Mouse (Mus musculus) lung, postnatal 36 days (tissue): ENCODE measurements at regions not wholly inside any gene's neighbourhood (a gene's known extent, or its start where the extent isn't known, plus 50 kb on each side); places are given as distances from the start of the nearest gene placed in this dataset.
"Not testable (repeated sequence)": the region's sequence is repeated elsewhere in the genome, so short reads cannot be mapped to it uniquely, and the experiment has no call there.

ENCODE experiments used
- DNase-seq: peaks from one replicate; pipeline ENCODE4 v3.0.0; 2022; ENCODE audit warnings: mixed read lengths

DNA sequence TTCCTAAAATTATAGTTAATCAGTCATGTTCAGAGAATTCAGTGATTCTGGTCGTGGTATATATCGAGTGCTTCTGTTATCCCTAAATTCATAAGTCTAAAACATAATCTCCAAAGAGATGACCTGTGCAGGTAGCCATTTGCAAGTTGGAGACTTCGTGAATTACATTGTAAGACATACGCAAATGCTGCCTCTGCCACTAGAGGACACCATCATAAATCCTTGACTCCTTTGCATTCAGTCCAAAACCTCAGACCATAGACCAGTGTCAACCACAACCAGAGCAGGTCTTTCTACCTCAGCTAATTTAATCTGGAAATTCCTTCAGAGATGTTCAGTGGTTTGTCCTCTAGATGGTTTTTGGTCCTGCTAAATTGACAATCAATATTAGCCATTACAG, 302.8 kb upstream of the Zic4 start:
- no peak for DNase-seq

DNA sequence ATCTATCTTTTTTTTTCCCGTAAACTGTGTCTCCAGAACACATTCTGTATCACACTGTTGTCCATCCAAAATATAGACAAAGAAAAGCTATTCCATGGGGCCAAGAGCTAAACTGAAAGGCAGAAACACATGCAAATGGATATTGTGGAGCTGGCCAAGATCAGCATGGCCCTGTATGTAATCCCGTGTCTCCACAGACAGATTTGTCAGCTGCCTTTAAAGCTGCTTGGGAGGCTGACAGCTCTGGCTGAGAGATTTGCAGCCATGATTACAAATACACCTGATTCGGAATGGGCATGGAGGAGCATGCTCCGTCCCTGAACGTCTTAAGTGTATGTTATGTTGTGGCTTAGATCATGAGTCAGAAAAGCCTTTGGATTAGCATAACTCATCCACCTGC, 292.7 kb upstream of the Zic4 start:
- no peak for DNase-seq

GRCm38 (mm10) chr9:91073366-91074174, 288.6 kb upstream of the Zic4 start:
- DNase-seq = no peak

DNA sequence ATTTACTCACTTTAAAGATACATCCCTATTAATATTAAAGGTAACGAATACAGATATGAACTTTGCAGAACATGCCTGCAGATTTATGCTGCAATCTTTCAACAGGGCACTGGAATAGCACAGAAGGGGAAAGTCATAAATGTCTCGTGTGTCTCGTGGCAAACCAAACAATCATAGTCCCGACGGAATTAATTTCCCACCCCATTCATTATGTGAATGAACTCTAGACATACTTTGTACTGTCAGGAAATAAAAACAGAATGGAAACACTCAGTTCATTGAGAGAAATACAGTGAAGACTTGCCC, 288.1 kb upstream of the Zic4 start:
- no peak for DNase-seq

DNA sequence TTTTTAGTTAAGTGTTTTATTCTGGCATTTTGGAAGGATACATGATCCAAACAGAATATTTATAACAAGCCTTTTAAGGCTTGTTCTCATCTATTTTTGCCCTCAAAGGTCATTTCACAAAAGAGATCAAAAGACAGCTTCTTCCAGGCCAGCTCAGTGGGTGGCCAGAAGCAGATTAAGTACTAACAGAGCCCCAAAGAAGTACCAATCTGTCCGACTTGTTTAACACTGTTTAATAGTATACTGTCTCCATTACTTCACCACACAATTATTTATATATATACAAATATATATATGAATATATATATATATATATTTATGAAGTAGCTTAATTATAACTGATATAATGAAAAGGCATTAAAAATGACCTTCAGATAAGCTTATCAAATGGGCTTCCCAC, 284.7 kb upstream of the Zic4 start:
- DNase-seq = no peak

GRCm38 (mm10) chr9:91083791-91084190, 278.4 kb upstream of the Zic4 start:
- no peak for DNase-seq

DNA sequence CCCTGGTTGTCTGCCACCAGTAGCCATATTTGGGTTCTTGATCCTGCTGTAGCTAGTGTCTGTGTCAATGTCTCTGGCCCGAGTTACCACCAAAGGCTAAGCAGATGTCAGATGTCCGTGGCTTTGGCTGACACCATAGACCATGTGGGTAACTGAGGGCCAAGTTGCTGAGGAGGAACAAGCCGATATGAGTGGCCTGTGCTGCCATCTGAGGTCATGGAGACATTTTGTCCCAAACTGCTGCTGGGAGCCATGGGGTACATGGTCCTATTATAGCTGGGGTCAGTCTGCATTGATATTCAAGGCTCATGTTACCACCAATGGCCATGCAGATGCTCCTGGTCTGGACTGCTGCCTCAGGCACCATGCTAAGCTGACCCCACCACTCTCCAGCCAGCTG, 276.3 kb upstream of the Zic4 start:
- no peak for DNase-seq

DNA sequence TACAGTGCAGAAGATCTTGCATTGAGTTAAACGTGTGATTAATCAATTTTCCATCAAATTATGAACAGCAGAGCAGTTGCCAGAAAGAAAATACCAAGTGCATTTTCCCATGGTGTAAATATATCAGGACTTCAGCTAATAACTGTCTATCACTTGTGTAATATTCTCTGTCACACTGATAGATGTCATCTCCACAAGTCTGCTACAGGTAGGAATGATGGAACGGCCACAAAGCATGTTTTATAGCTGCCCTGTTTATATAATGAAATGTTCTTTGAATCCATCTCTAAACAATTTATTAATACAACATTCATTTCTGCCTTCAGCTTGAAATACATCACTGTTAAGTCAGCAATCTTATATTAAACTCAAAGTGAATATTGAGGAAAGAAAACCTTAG, 272.9 kb upstream of the Zic4 start:
- no peak for DNase-seq

- DNase-seq = no peak
These were observed 270.7 kb upstream of the Zic4 start for GRCm38 (mm10) chr9:91091421-91092050.

DNA sequence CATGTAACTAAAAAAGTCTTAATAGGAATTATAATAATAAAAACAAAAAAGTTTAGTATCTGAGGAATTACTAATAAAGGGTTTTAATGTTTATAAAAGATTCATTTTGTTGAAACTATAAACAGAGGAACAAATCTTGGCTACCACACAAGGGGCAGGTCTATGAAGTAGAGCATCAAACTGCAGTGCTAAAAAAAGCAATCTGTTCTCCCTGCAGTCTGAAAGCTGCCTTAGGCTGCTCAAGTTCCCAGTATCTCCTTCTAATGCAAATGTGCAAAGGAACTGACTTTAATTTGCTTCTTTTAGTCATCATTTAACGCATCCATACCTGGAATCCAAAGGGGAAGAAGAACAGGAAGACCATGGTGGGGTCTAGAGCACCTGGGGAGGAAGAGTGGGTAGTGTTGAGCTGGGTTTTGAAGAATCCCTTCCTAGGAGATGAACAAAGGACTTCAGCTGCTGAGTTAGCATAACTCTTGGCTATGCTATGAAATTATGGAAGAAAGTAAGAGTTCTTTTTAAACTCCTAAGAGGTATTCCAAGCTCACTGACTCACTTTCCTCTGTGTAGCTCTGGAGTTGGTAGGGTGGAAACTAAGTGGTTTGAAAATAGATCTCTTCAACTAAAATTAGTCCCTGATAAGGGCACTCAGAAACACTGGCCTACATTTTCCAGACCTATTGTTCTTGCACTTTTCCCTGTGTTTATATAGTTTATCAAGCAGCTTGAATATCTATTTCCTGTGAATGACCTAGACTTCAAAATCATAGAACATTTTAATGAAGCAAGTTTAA, 260.4 kb upstream of the Zic4 start:
- no peak for DNase-seq

GRCm38 (mm10) chr9:91122441-91123035, 239.7 kb upstream of the Zic4 start:
- DNase-seq = no peak

DNA sequence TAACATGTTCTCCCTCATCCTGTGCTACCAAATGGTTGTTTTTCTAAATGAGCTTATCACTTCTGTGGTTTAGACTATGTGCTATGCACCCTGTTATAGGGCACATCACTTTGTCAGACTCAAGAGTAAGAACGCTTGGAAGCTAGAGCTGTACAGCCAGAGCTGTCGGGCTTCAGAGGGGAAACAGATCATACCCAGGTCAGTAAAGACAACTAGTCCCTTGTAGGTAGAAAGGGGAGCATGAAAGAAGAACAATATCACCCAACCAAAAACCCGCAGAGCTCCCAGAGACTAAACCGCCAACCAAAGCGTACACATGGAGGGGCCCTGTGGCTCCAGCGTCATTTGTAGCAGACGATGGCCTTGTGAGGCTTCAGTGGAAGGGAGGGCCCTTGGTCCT, 239.0 kb upstream of the Zic4 start:
- DNase-seq = no peak

GRCm38 (mm10) chr9:91126630-91127245, 235.5 kb upstream of the Zic4 start:
- DNase-seq = no peak

DNA sequence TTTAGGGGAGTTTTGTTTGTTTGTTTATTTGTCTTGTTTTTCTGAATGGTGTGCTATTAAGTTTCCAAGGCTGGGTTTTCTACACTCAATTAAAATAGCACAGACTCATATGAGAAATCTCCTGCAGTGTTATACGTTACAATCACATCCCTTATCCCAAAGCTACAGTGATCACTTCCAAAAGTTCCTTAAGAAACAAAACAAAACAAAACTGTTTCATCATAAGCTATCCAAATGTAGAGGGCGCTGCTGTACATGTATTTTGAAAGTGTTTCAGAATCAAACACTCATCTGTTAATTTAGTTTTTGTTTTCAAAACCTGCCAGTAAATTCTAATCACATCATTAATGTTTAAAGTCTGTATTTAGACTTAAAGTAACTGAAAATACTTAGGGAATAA, 233.7 kb upstream of the Zic4 start:
- DNase-seq = not testable (repeated sequence)

DNA sequence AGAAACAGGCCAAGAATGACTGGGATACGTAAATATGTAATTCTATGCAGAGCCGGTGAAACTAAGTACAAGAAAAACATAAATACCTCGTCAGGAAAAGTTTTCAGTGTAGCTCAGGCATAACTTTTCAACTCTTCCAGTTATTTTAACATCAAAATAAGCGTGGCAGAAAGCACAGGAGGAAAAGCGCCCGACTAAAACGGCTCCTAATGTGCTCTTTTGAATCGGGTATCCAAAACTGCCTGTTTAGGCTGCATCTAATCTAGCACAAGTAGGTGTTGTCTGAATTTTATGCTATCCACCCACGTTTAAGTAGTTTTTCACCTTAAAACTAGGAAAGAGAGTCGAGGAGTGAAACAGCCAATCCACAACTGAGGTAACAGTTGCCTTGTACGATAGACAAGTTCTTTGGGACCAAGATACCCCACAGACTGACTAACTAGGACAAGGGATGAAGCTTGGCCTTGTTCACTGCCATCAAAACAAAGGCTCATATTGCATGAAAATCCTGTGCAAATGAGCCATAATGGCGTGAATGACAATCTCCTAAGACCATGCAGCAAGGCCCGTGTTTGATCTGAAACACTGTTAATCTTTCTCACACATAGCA, 232.0 kb upstream of the Zic4 start:
- DNase-seq = no peak

- no peak for DNase-seq
These were observed 230.6 kb upstream of the Zic4 start for GRCm38 (mm10) chr9:91131415-91132255.

- no peak for DNase-seq
These were observed 229.7 kb upstream of the Zic4 start for GRCm38 (mm10) chr9:91132531-91132930.

DNA sequence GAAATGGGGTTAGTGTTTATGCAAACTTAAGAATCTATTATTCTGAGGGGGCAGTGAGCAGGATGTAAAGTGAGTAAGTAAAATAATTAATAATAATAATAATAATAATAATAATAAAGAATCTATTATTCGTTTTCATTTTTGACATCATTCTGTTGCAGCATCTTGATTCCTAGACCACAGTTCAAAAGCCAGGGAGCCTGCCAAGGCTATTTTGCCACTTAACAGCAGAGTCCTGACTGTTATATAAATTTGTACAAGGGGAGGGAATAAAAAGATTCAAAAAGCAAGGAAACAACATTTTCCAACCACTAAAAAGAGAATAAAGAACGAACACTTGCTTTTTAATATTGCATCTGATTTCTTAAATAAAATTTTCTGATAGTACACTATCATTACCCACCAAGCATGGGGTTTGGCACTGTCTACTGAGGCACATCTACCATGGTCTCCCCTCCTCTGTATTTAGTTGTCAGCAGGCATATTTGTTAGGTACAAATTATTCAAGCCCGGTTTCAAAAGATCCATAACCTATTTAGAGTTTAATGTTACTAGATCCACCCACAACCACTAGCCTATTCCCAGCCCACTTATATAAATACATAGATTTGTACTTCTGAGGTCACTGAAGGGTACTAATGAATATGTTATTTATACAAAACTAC, 228.8 kb upstream of the Zic4 start:
- no peak for DNase-seq

GRCm38 (mm10) chr9:91134325-91134724, 227.9 kb upstream of the Zic4 start:
- DNase-seq = no peak

DNA sequence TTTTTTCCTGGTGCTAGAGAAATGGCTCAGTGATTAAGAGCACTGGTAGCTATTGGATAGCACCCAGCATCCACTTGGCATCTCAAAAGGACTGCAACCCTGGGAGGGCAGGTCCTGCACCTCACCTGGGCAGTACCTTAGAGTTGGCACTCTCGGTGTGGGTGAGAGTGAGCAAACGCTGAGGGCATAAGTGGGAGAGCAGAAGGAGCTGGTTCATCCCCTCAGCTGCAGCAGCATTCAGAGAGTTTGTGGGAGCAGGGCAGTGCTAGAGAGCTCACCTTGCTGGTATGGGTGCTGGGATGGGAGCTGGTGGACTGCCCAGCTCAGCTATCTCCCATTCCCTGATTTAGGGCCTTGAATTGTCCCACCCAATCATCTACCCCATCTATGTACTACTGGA, 227.1 kb upstream of the Zic4 start:
- DNase-seq = no peak

DNA sequence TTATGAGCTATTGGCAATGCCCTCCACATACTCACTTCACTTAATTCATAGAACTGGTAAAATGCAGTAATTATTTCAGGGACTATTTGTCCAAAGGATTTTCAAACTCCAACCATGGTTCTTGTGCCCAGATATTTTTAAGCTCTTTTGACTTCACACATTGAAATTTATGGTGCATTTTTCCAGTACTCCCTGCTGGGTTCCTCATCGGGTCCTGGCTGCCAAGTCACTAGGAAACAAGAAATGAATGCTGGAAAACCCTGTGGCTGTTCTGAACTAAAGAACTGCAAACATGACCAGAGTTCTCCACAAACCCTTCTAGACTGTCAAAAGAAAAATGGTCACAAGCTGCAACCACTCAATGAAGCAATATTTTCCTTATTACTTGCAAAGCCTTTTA, 221.6 kb upstream of the Zic4 start:
- no peak for DNase-seq
